Mouse (Mus musculus) forebrain, embryonic 12.5 days (tissue): ENCODE measurements around the gene Gtf2ird1. TPM values are rescaled to one million over a fixed set of nuclear protein-coding genes. Genes with fewer than 3 reads are reported as not detected.

Experiments
- ATAC-seq: fragments of 200-750 bp; cut with Nextera tagmentation; 2 replicates; pipeline ENCODE4 v1.8.0; 2017; ENCODE audit warnings: moderate TSS enrichment; ENCODE audit not compliant: low FRiP score
- H3K27ac ChIP-seq: fragments of 300-500 bp; sonication (generic); 2 replicates; pipeline ENCODE4 v1.5.1; 2016; ENCODE audit warnings: mild to moderate bottlenecking
- H3K27me3 ChIP-seq: fragments of 300-500 bp; sonication (generic); 2 replicates; pipeline ENCODE4 v1.6.1; 2016; ENCODE audit warnings: mild to moderate bottlenecking
- H3K36me3 ChIP-seq: fragments of 300-500 bp; sonication (generic); replicated peaks from 2 replicates; pipeline ENCODE4 v1.6.1; 2016; ENCODE audit warnings: mild to moderate bottlenecking
- H3K4me1 ChIP-seq: fragments of 300-500 bp; sonication (generic); 2 replicates; pipeline ENCODE4 v1.6.1; 2016
- H3K4me2 ChIP-seq: fragments of 300-500 bp; sonication (generic); 2 replicates; pipeline ENCODE4 v1.6.1; 2016; ENCODE audit warnings: mild to moderate bottlenecking, moderate library complexity
- H3K4me3 ChIP-seq: fragments of 300-500 bp; sonication (generic); replicated peaks from 2 replicates; pipeline ENCODE4 v1.5.1; 2016; ENCODE audit warnings: mild to moderate bottlenecking
- H3K9ac ChIP-seq: fragments of 300-500 bp; sonication (generic); 2 replicates; pipeline ENCODE4 v1.6.1; 2016; ENCODE audit warnings: mild to moderate bottlenecking
- H3K9me3 ChIP-seq: fragments of 300-500 bp; sonication (generic); 2 replicates; pipeline ENCODE4 v1.6.1; 2016
- WGBS: fragments of 180-500 bp; shearing (Covaris S2); methylation state at CpG from one replicate; pipeline ENCODE4 v1.1.7; 2016; 5-methylcytosine and 5-hydroxymethylcytosine counted together
- microRNA-seq: library from miRNA; unstranded; fragments of <30 nt; microRNA quantifications from one replicate; pipeline ENCODE4, GENCODE M21; 2017
- polyA plus RNA-seq: library from polyadenylated mRNA; unstranded; fragments of >200 nt; fragmentation: Nextera tagmentation; extraction: Ambion mirVana; gene quantifications from 2 replicates; pipeline ENCODE4 v1.2.1, GENCODE M21; 2016

Gene Gtf2ird1
- polyA plus RNA-seq, 1 experiment from 2014 or later: 112 TPM

DNA sequence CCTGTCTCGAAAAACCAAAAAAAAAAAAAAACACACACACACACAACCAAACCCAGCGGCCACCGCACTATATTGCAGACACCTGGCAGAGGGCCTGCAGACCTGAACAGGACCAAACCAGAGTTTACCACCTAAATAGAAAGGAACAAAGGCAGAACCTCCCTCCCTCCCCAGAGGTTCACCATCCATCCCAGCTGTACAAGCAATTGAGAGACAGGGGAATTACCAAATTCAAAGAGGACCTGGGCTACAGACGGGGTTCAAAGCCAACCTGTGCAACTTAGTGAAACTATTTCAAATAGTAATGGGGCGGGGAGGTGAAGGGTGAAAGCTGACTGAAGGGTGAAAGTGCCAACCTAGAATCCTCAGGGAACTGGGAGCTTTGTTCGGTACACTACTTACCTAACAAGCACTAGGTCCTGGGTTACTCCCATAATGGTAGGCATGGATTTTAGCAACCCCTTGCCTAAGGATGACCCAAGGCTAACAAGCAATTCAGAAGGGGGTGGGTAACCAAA lies 144.6 kb downstream of the Gtf2ird1 start:
- H3K9me3 ChIP-seq: no peaks in the 10 kb centered on the region
- ATAC-seq: no peak
- 77% methylated on average over 6 of the region's 6 CpGs for WGBS
- peaks cover 35% of the 10 kb centered on the region for H3K4me1 ChIP-seq
- H3K27ac ChIP-seq: 0 out of 2 replicates have a peak overlapping the region, but pooled peaks have one; percentile 42
- peak overlapping the region; percentile 69 for H3K4me2 ChIP-seq
- peaks cover 39% of the 10 kb centered on the region for H3K36me3 ChIP-seq
- no peaks in the 10 kb centered on the region for H3K27me3 ChIP-seq
- peak overlapping the region; percentile 66 for H3K4me3 ChIP-seq
- H3K9ac ChIP-seq: peak overlapping the region; percentile 33

GRCm38 (mm10) chr5:134310201-134310600 lies 146.3 kb downstream of the Gtf2ird1 start:
- Histone ChIP-seq H3K4me3 (no peak overlapping the region), H3K36me3 (peaks cover 54% of the 10 kb centered on the region), H3K4me1 (peaks cover 20% of the 10 kb centered on the region), H3K9me3 (no peaks in the 10 kb centered on the region), H3K27me3 (no peaks in the 10 kb centered on the region), H3K9ac (no peak overlapping the region), H3K27ac (no peak overlapping the region), H3K4me2 (no peak overlapping the region)
- WGBS: 94% methylated on average over 9 of the region's 9 CpGs
- no peak for ATAC-seq

DNA sequence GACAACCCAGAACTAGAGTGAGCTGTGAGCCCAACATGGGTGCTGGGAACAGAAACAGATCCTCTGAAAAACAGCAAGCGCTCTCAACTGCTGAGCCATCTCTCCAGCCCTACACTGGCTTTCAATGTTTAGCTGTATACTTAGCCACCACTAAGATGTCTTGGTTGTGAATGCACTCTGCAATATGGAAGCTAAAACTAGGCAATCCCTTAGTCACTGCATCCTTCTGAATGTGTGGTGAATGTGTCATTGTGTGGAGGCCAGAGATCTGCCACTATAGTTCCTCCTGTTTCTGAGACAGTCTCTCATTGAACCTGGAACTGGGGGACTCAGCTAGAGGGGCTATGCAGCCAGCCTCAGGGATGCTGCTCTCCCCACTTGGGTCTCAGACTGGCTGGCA lies 147.2 kb downstream of the Gtf2ird1 start:
- peaks cover 61% of the 10 kb centered on the region for H3K36me3 ChIP-seq
- WGBS: 100% methylated on average over 1 of the region's 1 CpGs

More for the DNA sequence above, 147.2 kb downstream of the Gtf2ird1 start:
- Histone ChIP-seq H3K27me3 (no peaks in the 10 kb centered on the region), H3K27ac (no peak overlapping the region), H3K4me3 (no peak overlapping the region), H3K4me2 (no peak overlapping the region), H3K9ac (no peak overlapping the region), H3K9me3 (no peaks in the 10 kb centered on the region), H3K4me1 (peaks cover 20% of the 10 kb centered on the region)
- no peak for ATAC-seq

Small RNA genes within 50 kb of the gene (microRNA-seq; reads per million reads assigned to microRNA genes)
- gene Gm26340 (not detected), gene Mir3965 (not detected)

Other genes with a start within 250 kb of the Gtf2ird1 start
- 1.4 and 2.0 TPM in 2 replicates for gene Ncf1, start 227.1 kb downstream of the Gtf2ird1 start, polyA plus RNA-seq
- gene Gtf2i, start 142.0 kb downstream of the Gtf2ird1 start, polyA plus RNA-seq: 245 and 247 TPM in 2 replicates
- 9.8 and 11.1 TPM in 2 replicates for gene Clip2, start 95.7 kb upstream of the Gtf2ird1 start, polyA plus RNA-seq
- gene Syna, start 103.5 kb upstream of the Gtf2ird1 start, polyA plus RNA-seq: 0.14 and 0.27 TPM in 2 replicates
- gene Rfc2, start 124.7 kb upstream of the Gtf2ird1 start, polyA plus RNA-seq: 305 and 325 TPM in 2 replicates
- 3.2 and 4.8 TPM in 2 replicates for gene Lat2, start 158.3 kb upstream of the Gtf2ird1 start, polyA plus RNA-seq
- gene Eif4h, start 182.8 kb upstream of the Gtf2ird1 start, polyA plus RNA-seq: 459 and 466 TPM in 2 replicates
- gene Limk1, start 231.9 kb upstream of the Gtf2ird1 start, polyA plus RNA-seq: 14.5 and 17.3 TPM in 2 replicates